Mouse (Mus musculus) stomach, embryonic 14.5 days (tissue): ENCODE results near the gene Pnpla2. TPM values are rescaled to one million over a fixed set of nuclear protein-coding genes. Genes with fewer than 3 reads are reported as not detected.
"Not testable (repeated sequence)": the region's sequence is repeated elsewhere in the genome, so short reads cannot be mapped to it uniquely, and the experiment has no call there.

Source experiments
- ATAC-seq: fragments of 200-750 bp; cut with Nextera tagmentation; 2 replicates; pipeline ENCODE4 v1.8.0; 2017; ENCODE audit warnings: low read depth, moderate TSS enrichment; ENCODE audit not compliant: insufficient number of reproducible peaks, insufficient read depth, low FRiP score
- H3K27ac ChIP-seq: fragments of 300-500 bp; sonication (generic); 2 replicates; pipeline ENCODE4 v1.5.1; 2014; ENCODE audit warnings: mild to moderate bottlenecking, low read length, moderate library complexity, mixed read lengths
- H3K27me3 ChIP-seq: fragments of 300-500 bp; sonication (generic); 2 replicates; pipeline ENCODE4 v1.6.1; 2014; ENCODE audit warnings: low read length, control low read depth, mixed read lengths; ENCODE audit not compliant: control insufficient read depth, insufficient read depth
- H3K36me3 ChIP-seq: fragments of 300-500 bp; sonication (generic); 2 replicates; pipeline ENCODE4 v1.6.1; 2014; ENCODE audit warnings: mild to moderate bottlenecking, control low read depth, low read length, moderate library complexity, mixed read lengths; ENCODE audit not compliant: control insufficient read depth, insufficient read depth
- H3K4me1 ChIP-seq: fragments of 300-500 bp; sonication (generic); 2 replicates; pipeline ENCODE4 v1.6.1; 2014; ENCODE audit warnings: low read length, control low read depth, mixed read lengths; ENCODE audit not compliant: control insufficient read depth, insufficient read depth
- H3K4me2 ChIP-seq: fragments of 300-500 bp; sonication (generic); replicated peaks from 2 replicates; pipeline ENCODE4 v1.6.1; 2014; ENCODE audit warnings: low read depth, low read length, control low read depth
- H3K4me3 ChIP-seq: fragments of 300-500 bp; sonication (generic); 2 replicates; pipeline ENCODE4 v1.5.1; 2014; ENCODE audit warnings: low read depth, low read length, control low read depth
- H3K9ac ChIP-seq: fragments of 300-500 bp; sonication (generic); replicated peaks from 2 replicates; pipeline ENCODE4 v1.6.1; 2014; ENCODE audit warnings: low read depth, mild to moderate bottlenecking, control low read depth, low read length, moderate library complexity, mixed read lengths
- H3K9me3 ChIP-seq: fragments of 300-500 bp; sonication (generic); 2 replicates; pipeline ENCODE4 v1.6.1; 2016; ENCODE audit warnings: low read depth, low read length, control low read depth; ENCODE audit not compliant: control insufficient read depth
- WGBS: fragments of 180-500 bp; shearing (Covaris S2); extraction: QIAGEN DNeasy Blood & Tissue Kit; methylation state at CpG from one replicate; pipeline ENCODE4 v1.1.7; 2014; 5-methylcytosine and 5-hydroxymethylcytosine counted together
- polyA plus RNA-seq: library from polyadenylated mRNA; unstranded; fragments of >200 nt; fragmentation: Nextera tagmentation; extraction: Ambion mirVana; gene quantifications from 2 replicates; pipeline ENCODE4 v1.2.1, GENCODE M21; 2014

Pnpla2 gene
- polyA plus RNA-seq, 1 experiment from 2014 or later = 21.7 TPM

- no peak overlapping the region for H3K27ac ChIP-seq
- H3K4me3 ChIP-seq = no peak overlapping the region
- H3K4me2 ChIP-seq = no peak overlapping the region
- peaks cover 15% of the 10 kb centered on the region; the same call in 1 of the 2 replicates for H3K36me3 ChIP-seq
- no peak overlapping the region for H3K9ac ChIP-seq
- H3K4me1 ChIP-seq = peaks cover 32% of the 10 kb centered on the region; the same call in 1 of the 2 replicates
- no peaks in the 10 kb centered on the region for H3K27me3 ChIP-seq
- H3K9me3 ChIP-seq = no peaks in the 10 kb centered on the region
- 30% methylated on average over 6 of the region's 6 CpGs for WGBS
- ATAC-seq = no peak
These were observed 14.4 kb upstream of the Pnpla2 start for GRCm38 (mm10) chr7:141440613-141441012.

GRCm38 (mm10) chr7:141441460-141441859, 13.5 kb upstream of the Pnpla2 start:
- Histone ChIP-seq H3K36me3 (peaks cover 15% of the 10 kb centered on the region; the same call in 1 of the 2 replicates), H3K4me1 (peaks cover 23% of the 10 kb centered on the region; the same call in 1 of the 2 replicates), H3K27ac (no peak overlapping the region), H3K27me3 (no peaks in the 10 kb centered on the region), H3K9me3 (no peaks in the 10 kb centered on the region), H3K4me2 (no peak overlapping the region), H3K4me3 (no peak overlapping the region), H3K9ac (no peak overlapping the region)
- WGBS = 89% methylated on average over 9 of the region's 9 CpGs
- no peak for ATAC-seq

DNA sequence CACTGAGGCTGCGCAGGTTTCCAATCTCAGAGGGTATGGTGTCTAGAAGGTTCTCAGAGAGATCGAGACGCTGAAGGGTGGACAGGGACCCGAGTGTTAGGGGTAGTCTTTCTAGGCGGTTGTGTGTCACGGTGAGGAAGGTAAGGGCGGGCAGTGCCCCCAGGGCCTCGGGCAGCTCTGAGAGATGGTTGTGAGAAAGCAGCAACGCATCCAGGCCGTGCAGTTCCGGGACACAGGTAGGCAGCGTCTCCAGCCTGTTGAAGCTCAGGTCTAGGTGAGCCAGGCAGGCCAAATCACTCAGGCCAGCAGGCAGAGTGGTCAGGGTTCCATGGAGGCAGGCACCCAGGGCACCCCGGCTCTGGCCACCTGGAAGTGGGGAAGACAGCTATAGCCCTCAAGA, 12.8 kb upstream of the Pnpla2 start:
- no peak for ATAC-seq
- WGBS = 91% methylated on average over 13 of the region's 13 CpGs

DNA sequence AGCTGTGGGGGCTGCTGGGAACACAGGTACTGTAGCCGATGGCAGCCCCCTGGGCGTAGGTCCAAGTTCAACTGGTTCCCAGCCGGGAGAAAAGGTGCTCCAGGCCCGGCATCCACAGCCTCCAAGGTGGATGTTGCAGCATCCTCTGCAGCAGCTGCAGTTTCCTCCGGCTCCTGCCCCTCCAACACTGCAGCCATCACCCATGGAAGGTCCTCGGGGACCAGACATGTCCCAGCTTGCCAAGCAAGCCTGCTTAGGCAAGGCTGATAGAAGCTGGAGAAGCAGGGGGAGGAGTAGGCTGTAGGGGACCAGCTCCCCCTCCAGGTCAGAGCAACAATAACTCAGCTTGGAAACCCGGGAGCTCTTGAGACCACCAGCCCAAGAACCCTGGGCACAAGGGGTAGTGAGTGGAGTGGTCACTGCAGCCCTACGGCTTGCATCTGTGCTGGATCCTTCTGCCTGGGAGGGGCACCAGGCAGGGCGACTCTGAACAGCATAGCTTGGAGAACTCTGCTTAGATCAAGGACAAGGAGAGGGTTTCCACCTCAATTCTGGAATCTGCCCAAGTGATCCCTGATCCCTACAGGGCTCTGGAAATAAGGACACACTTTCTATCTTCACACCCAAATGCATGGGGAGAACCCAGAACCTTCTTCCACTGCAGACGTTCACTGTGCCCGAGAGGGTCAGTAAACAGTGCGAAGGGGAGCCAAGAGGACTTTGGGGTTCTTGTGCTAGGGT, 11.7 kb upstream of the Pnpla2 start:
- Histone ChIP-seq H3K4me1 (peaks cover 19% of the 10 kb centered on the region), H3K4me3 (peak overlapping the region; percentile 42), H3K9ac (peak overlapping the region; percentile 60), H3K4me2 (peak overlapping the region; percentile 65), H3K9me3 (no peaks in the 10 kb centered on the region), H3K27me3 (no peaks in the 10 kb centered on the region), H3K27ac (peak overlapping the region; percentile 63; the same call in 1 of the 2 replicates), H3K36me3 (peaks cover 12% of the 10 kb centered on the region; the same call in 1 of the 2 replicates)
- 13% methylated on average over 12 of the region's 12 CpGs for WGBS
- ATAC-seq = peak; percentile 10; the same call in 1 of the 2 replicates

More for the DNA sequence above, 12.8 kb upstream of the Pnpla2 start:
- peaks cover 15% of the 10 kb centered on the region; the same call in 1 of the 2 replicates for H3K36me3 ChIP-seq
- no peaks in the 10 kb centered on the region for H3K9me3 ChIP-seq
- peak overlapping the region; percentile 60; the same call in 1 of the 2 replicates for H3K9ac ChIP-seq
- H3K4me2 ChIP-seq = peak overlapping the region; percentile 65
- no peaks in the 10 kb centered on the region for H3K27me3 ChIP-seq
- H3K4me3 ChIP-seq = no peak overlapping the region
- H3K4me1 ChIP-seq = peaks cover 17% of the 10 kb centered on the region; the same call in 1 of the 2 replicates
- no peak overlapping the region for H3K27ac ChIP-seq

DNA sequence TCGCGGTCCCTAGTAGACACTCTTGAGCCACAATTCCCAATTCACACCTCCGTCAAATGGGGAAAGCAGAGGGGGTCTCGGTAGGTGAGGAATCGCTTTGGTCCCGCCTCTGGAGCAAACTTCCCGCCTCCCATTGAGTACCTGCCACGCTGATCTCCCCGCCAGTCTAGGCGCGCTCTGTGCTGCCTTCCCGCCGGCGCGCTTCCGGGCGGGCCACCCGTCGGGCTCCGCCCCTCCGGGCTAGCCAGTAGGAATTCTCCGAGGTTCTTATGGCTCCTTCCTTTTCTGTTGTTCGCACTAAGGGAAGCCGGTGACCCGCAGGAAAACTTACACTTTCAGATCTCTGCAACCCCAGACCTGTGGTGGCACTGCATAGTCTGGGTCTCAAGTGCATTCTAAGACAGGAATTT, 11.2 kb upstream of the Pnpla2 start, which contains the start of gene Pidd1:
Gene Pidd1 (minus strand): TSS at position 198 of the 410 bp plus-strand sequence.
- WGBS = under 1% methylated on average over 25 of the region's 25 CpGs

GRCm38 (mm10) chr7:141446374-141446773, 8.6 kb upstream of the Pnpla2 start:
- not testable (repeated sequence) for H3K9me3 ChIP-seq, H3K27me3 ChIP-seq, H3K4me3 ChIP-seq, H3K27ac ChIP-seq, H3K9ac ChIP-seq, ATAC-seq
- peak overlapping the region; percentile 88 for H3K4me2 ChIP-seq
- H3K36me3 ChIP-seq = peaks cover 27% of the 10 kb centered on the region
- WGBS = 68% methylated on average over 3 of the region's 3 CpGs
- H3K4me1 ChIP-seq = peaks cover 27% of the 10 kb centered on the region

More for the DNA sequence above, 11.2 kb upstream of the Pnpla2 start, which contains the start of gene Pidd1:
- H3K4me1 ChIP-seq = peaks cover 25% of the 10 kb centered on the region
- H3K36me3 ChIP-seq = peaks cover 13% of the 10 kb centered on the region; the same call in 1 of the 2 replicates
- H3K9me3 ChIP-seq = no peaks in the 10 kb centered on the region
- peak within 1 kb of the TSS; percentile 42 for H3K4me3 ChIP-seq
- peak; percentile 64; the same call in 1 of the 2 replicates for ATAC-seq
- peak within 1 kb of the TSS; percentile 60 for H3K9ac ChIP-seq
- no peaks in the 10 kb centered on the region for H3K27me3 ChIP-seq
- peak within 1 kb of the TSS; percentile 65 for H3K4me2 ChIP-seq
- H3K27ac ChIP-seq = peak within 1 kb of the TSS; percentile 63; the same call in 1 of the 2 replicates

GRCm38 (mm10) chr7:141447110-141447991, 7.6 kb upstream of the Pnpla2 start, which contains the start of gene Rplp2:
Gene Rplp2 (plus strand): TSS chr7:141447370.
- ATAC-seq = peak; percentile 88
- Histone ChIP-seq H3K4me2 (peak within 1 kb of the TSS; percentile 88), H3K36me3 (peaks cover 36% of the 10 kb centered on the region), H3K27ac (peak within 1 kb of the TSS; percentile 86), H3K4me1 (peaks cover 24% of the 10 kb centered on the region), H3K9ac (peak within 1 kb of the TSS; percentile 87), H3K4me3 (peak within 1 kb of the TSS; percentile 69), H3K9me3 (no peaks in the 10 kb centered on the region), H3K27me3 (no peaks in the 10 kb centered on the region)
- under 1% methylated on average over 63 of the region's 63 CpGs for WGBS

DNA sequence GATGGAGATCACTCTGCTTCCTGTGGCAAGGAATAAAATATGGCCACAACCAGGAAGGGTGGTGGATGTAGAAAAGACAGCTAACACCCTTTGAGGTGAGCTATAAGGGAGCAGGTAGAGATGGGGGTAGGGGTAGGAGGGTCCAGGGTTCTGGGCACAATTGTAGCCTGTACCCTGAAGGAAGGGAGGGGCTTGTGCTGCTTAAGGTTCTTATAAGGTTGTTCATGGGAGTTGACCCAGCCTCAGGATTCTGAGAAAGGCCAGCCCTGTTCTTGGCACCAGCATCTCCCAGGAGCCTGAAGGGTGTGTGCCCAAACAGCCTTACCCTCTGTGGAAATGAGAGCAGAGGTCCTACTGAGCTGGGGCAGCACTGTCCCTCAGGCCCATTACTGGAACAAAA, 3.1 kb upstream of the Pnpla2 start:
- no peaks in the 10 kb centered on the region for H3K27me3 ChIP-seq
- H3K4me1 ChIP-seq = peaks cover 17% of the 10 kb centered on the region
- no peak overlapping the region for H3K27ac ChIP-seq
- H3K4me3 ChIP-seq = no peak overlapping the region
- H3K4me2 ChIP-seq = no peak overlapping the region
- H3K36me3 ChIP-seq = peaks cover 36% of the 10 kb centered on the region
- H3K9ac ChIP-seq = no peak overlapping the region
- no peaks in the 10 kb centered on the region for H3K9me3 ChIP-seq
- no peak for ATAC-seq
